Mouse (Mus musculus): ENCODE results near the gene Nfkbil1. TPM values are rescaled to one million over a fixed set of nuclear protein-coding genes. Genes with fewer than 3 reads are reported as not detected.

Gene Nfkbil1
- polyA plus RNA-seq, 1 experiment from 2014 or later = 4.3 TPM

GRCm38 (mm10) chr17:35250348-35251120 is 14.9 kb upstream of the Nfkbil1 start:
- Histone ChIP-seq H3K9ac (ENCODE audit: low read length) (no peak overlapping the region), H3K27me3 (replicated peaks; ENCODE audit: control insufficient read depth, insufficient read depth, low read length) (no peaks in the 10 kb centered on the region), H3K36me3 (ENCODE audit: control insufficient read depth, insufficient read depth, low read length) (peaks cover 86% of the 10 kb centered on the region), H3K4me1 (replicated peaks; ENCODE audit: control insufficient read depth, insufficient read depth, low read length) (peaks cover 7% of the 10 kb centered on the region; the same call in 1 of the 2 replicates), H3K4me3 (ENCODE audit: low read depth, low read length) (no peak overlapping the region), H3K9me3 (ENCODE audit: control insufficient read depth, low read length) (no peaks in the 10 kb centered on the region), H3K27ac (ENCODE audit: low read depth) (no peak overlapping the region), H3K4me2 (ENCODE audit: low read length) (no peak overlapping the region)
- WGBS = 93% methylated on average over 3 of the region's 3 CpGs
- no peak for DNase-seq (ENCODE audit: low spot score)
- ATAC-seq (replicated peaks; ENCODE audit: low FRiP score, low TSS enrichment, low read depth) = no peak

- DNase-seq (ENCODE audit: low spot score) (no peak), ATAC-seq (replicated peaks; ENCODE audit: low FRiP score, low TSS enrichment, low read depth) (no peak)
- peaks cover 95% of the 10 kb centered on the region for H3K36me3 ChIP-seq (ENCODE audit: control insufficient read depth, insufficient read depth, low read length)
- H3K27ac ChIP-seq (ENCODE audit: low read depth) = no peak overlapping the region
- H3K4me1 ChIP-seq (replicated peaks; ENCODE audit: control insufficient read depth, insufficient read depth, low read length) = peaks cover 16% of the 10 kb centered on the region
- no peaks in the 10 kb centered on the region for H3K9me3 ChIP-seq (ENCODE audit: control insufficient read depth, low read length)
- no peak overlapping the region for H3K4me2 ChIP-seq (ENCODE audit: low read length)
- WGBS = 88% methylated on average over 19 of the region's 19 CpGs
- no peak overlapping the region for H3K4me3 ChIP-seq (ENCODE audit: low read depth, low read length)
- no peak overlapping the region for H3K9ac ChIP-seq (ENCODE audit: low read length)
- no peaks in the 10 kb centered on the region for H3K27me3 ChIP-seq (replicated peaks; ENCODE audit: control insufficient read depth, insufficient read depth, low read length)
Observed at GRCm38 (mm10) chr17:35249451-35250197, 14.0 kb upstream of the Nfkbil1 start.

DNA sequence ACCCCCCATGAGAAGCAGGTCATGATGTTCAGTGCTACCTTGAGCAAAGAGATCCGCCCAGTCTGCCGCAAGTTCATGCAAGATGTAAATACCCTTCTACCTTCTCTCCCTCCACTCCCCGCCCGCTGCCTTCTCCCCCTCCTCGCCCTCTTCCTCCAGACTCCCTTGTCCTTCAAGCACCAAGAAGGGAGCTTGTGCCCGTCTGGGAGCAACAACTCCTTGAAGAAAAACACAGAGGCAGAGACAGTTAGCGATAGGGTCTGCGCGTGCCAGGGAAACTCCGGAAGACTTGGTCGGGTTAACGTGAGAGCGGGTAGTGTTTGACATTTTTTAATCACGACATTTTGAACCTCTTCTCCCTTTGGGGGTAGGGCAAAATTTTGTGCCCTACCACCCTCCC is 13.4 kb upstream of the Nfkbil1 start:
- H3K27ac ChIP-seq (ENCODE audit: low read depth) = no peak overlapping the region
- H3K4me1 ChIP-seq (replicated peaks; ENCODE audit: control insufficient read depth, insufficient read depth, low read length) = peaks cover 22% of the 10 kb centered on the region
- H3K4me2 ChIP-seq (ENCODE audit: low read length) = no peak overlapping the region
- H3K36me3 ChIP-seq (ENCODE audit: control insufficient read depth, insufficient read depth, low read length) = peaks cover 98% of the 10 kb centered on the region
- H3K9me3 ChIP-seq (ENCODE audit: control insufficient read depth, low read length) = no peaks in the 10 kb centered on the region
- WGBS = 87% methylated on average over 14 of the region's 14 CpGs
- H3K9ac ChIP-seq (ENCODE audit: low read length) = no peak overlapping the region
- H3K27me3 ChIP-seq (replicated peaks; ENCODE audit: control insufficient read depth, insufficient read depth, low read length) = no peaks in the 10 kb centered on the region
- no peak for ATAC-seq (replicated peaks; ENCODE audit: low FRiP score, low TSS enrichment, low read depth)
- H3K4me3 ChIP-seq (ENCODE audit: low read depth, low read length) = no peak overlapping the region
- no peak for DNase-seq (ENCODE audit: low spot score)

- no peak for ATAC-seq (replicated peaks; ENCODE audit: low FRiP score, low TSS enrichment, low read depth)
- no peak for DNase-seq (ENCODE audit: low spot score)
- Histone ChIP-seq H3K9ac (ENCODE audit: low read length) (no peak overlapping the region), H3K4me2 (ENCODE audit: low read length) (no peak overlapping the region), H3K4me3 (ENCODE audit: low read depth, low read length) (no peak overlapping the region), H3K36me3 (ENCODE audit: control insufficient read depth, insufficient read depth, low read length) (peaks cover 88% of the 10 kb centered on the region), H3K9me3 (ENCODE audit: control insufficient read depth, low read length) (no peaks in the 10 kb centered on the region), H3K27ac (ENCODE audit: low read depth) (no peak overlapping the region), H3K4me1 (replicated peaks; ENCODE audit: control insufficient read depth, insufficient read depth, low read length) (peaks cover 31% of the 10 kb centered on the region), H3K27me3 (replicated peaks; ENCODE audit: control insufficient read depth, insufficient read depth, low read length) (no peaks in the 10 kb centered on the region)
- WGBS = 85% methylated on average over 7 of the region's 7 CpGs
Observed at GRCm38 (mm10) chr17:35247144-35247543, 11.6 kb upstream of the Nfkbil1 start.

- Histone ChIP-seq H3K9me3 (ENCODE audit: control insufficient read depth, low read length) (no peaks in the 10 kb centered on the region), H3K9ac (ENCODE audit: low read length) (no peak overlapping the region), H3K27me3 (replicated peaks; ENCODE audit: control insufficient read depth, insufficient read depth, low read length) (no peaks in the 10 kb centered on the region), H3K4me2 (ENCODE audit: low read length) (no peak overlapping the region), H3K27ac (ENCODE audit: low read depth) (no peak overlapping the region), H3K4me1 (replicated peaks; ENCODE audit: control insufficient read depth, insufficient read depth, low read length) (peaks cover 32% of the 10 kb centered on the region), H3K36me3 (ENCODE audit: control insufficient read depth, insufficient read depth, low read length) (peaks cover 78% of the 10 kb centered on the region), H3K4me3 (ENCODE audit: low read depth, low read length) (no peak overlapping the region)
- ATAC-seq (replicated peaks; ENCODE audit: low FRiP score, low TSS enrichment, low read depth) (no peak), DNase-seq (ENCODE audit: low spot score) (no peak)
- WGBS = 81% methylated on average over 15 of the region's 15 CpGs
Observed at GRCm38 (mm10) chr17:35245731-35246623, 10.4 kb upstream of the Nfkbil1 start.

DNA sequence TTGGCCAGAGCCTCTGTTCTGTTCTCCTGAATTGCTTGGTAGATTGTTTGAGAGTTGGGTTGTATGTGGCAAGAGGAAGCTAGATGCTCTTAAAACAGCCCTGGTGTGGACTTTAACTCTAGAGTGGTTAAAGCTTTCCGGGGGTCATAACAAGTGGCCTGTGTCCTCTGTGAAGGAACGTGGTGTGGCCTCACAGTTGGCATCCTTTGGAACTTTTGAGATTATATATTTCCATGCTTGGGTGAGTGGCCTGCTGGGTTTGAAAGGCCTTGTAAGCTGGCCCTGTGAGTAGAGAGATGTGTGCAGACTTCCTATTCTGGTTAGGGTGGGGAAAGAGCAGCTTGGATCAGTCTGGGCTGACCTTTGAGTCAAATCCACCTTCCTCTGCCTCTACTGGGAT is 9.4 kb upstream of the Nfkbil1 start:
- ATAC-seq (replicated peaks; ENCODE audit: low FRiP score, low TSS enrichment, low read depth) = no peak
- no peak overlapping the region for H3K27ac ChIP-seq (ENCODE audit: low read depth)
- H3K4me3 ChIP-seq (ENCODE audit: low read depth, low read length) = peak overlapping the region; percentile 86; the same call in 1 of the 2 replicates
- H3K27me3 ChIP-seq (replicated peaks; ENCODE audit: control insufficient read depth, insufficient read depth, low read length) = no peaks in the 10 kb centered on the region
- H3K4me1 ChIP-seq (replicated peaks; ENCODE audit: control insufficient read depth, insufficient read depth, low read length) = peaks cover 41% of the 10 kb centered on the region
- peaks cover 68% of the 10 kb centered on the region for H3K36me3 ChIP-seq (ENCODE audit: control insufficient read depth, insufficient read depth, low read length)
- WGBS = 78% methylated on average over 2 of the region's 2 CpGs
- H3K4me2 ChIP-seq (ENCODE audit: low read length) = peak overlapping the region; percentile 87
- no peak for DNase-seq (ENCODE audit: low spot score)
- H3K9ac ChIP-seq (ENCODE audit: low read length) = peak overlapping the region; percentile 99; the same call in 1 of the 2 replicates
- no peaks in the 10 kb centered on the region for H3K9me3 ChIP-seq (ENCODE audit: control insufficient read depth, low read length)

DNA sequence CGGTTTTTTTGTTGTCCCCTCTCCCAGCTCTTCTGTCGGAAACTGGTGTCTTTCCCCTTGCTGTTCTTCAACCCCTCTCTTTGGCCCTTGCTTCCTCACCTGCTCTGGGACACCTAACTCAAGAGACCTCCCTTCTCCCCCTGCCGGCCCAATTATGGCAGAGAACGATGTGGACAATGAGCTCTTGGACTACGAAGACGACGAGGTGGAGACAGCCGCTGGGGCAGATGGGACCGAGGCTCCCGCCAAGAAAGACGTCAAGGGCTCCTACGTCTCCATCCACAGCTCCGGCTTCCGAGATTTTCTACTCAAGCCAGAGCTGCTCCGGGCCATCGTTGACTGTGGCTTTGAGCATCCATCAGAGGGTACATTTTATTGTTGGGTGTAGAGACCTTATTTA is 7.5 kb upstream of the Nfkbil1 start:
- Histone ChIP-seq H3K27ac (ENCODE audit: low read depth) (peak overlapping the region; percentile 99), H3K9ac (ENCODE audit: low read length) (peak overlapping the region; percentile 99), H3K4me2 (ENCODE audit: low read length) (peak overlapping the region; percentile 87), H3K27me3 (replicated peaks; ENCODE audit: control insufficient read depth, insufficient read depth, low read length) (no peaks in the 10 kb centered on the region), H3K9me3 (ENCODE audit: control insufficient read depth, low read length) (no peaks in the 10 kb centered on the region), H3K4me1 (replicated peaks; ENCODE audit: control insufficient read depth, insufficient read depth, low read length) (peaks cover 41% of the 10 kb centered on the region), H3K4me3 (ENCODE audit: low read depth, low read length) (peak overlapping the region; percentile 86), H3K36me3 (ENCODE audit: control insufficient read depth, insufficient read depth, low read length) (peaks cover 49% of the 10 kb centered on the region)
- ATAC-seq (replicated peaks; ENCODE audit: low FRiP score, low TSS enrichment, low read depth) (no peak), DNase-seq (ENCODE audit: low spot score) (peak; percentile 74)
- WGBS = 4% methylated on average over 16 of the region's 16 CpGs

Data from intestine, embryonic 14.5 days (tissue).